Mouse (Mus musculus) adipose tissue, adult 10 weeks (tissue): ENCODE results near the gene Ydjc. TPM values are rescaled to one million over a fixed set of nuclear protein-coding genes. Genes with fewer than 3 reads are reported as not detected.

Source experiments
- polyA plus RNA-seq: library from polyadenylated mRNA; stranded (reverse); fragments of 350-450 nt; fragmentation: Illumina TruSeq; extraction: RNeasy Lipid Tissue Mini Kit (QIAGEN cat#74804); gene quantifications from one replicate; pipeline ENCODE4 v1.2.3, GENCODE M21; 2014; ENCODE audit warnings: low read depth, low replicate concordance

Ydjc gene
- polyA plus RNA-seq, result 3.0 TPM

DNA sequence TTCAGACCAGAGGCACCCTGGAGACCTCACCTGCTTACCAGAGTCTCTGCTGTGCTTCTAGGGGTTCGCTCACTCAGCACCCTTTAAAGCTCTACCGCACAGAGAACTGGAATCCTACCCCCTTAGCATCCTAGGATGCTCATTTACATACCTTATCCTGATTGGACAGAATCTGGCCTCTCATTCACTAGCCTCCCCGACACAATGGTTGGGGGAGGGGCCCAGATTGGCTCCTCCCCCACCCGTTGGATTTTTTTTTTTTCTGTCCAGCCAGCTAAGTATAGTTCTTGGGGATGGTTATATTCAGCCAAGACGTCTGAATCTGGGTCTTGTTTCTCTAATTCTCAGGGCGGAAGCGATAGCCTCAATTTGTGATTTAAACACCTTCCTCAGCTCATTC, at the start of gene Ydjc:
Gene Ydjc (plus strand): TSS at position 283 of the 400 bp plus-strand sequence.

DNA sequence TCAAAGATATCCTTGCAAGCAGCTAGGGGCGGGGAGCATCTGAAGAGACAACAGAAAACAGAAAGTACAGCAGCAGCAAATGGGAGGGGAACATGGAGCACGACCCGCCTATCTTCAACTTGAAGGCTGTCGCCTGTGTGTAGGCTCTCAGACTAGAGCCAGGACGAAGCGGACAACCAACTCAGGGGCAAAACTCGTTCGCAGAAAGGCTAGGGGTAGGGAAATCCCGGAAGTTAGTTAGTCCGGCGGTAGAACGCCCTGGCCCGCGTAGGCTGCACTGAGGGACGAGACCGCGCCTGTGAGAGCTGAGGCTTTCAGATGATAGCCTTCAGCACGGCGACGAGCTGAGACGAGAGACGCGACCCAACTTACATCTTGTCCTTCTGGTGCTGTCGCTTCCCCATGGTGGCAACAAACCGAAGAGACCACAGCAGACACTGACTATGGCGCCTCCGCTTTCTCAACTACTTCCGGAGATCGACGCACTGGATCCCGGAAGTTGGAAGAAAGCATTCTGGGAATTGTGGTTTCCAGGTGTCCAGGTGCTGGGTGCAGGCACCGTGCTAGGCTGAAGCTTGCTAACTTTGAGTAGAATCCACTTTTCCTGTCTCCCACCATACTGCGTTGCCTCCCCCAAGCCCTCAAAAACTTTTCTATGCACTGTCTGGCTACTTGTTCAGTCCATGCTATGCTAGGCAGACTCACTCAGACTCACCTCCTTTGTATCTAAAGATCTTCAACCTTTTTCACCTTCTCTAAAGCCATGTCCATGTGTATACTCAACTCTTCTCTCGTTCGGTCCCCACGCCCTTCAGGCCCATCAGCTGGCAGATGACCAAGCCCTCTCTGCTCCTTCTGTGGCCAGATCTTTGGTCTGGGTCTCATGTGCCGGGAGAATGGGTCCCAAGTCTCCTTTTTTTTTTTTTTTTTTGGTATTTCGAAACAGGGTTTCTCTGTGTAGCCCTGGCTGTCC, 33.4 kb upstream of the Ydjc start, which contains the start of gene Ppil2:
Gene Ppil2 (minus strand): TSS at position 487 of the 973 bp plus-strand sequence.

DNA sequence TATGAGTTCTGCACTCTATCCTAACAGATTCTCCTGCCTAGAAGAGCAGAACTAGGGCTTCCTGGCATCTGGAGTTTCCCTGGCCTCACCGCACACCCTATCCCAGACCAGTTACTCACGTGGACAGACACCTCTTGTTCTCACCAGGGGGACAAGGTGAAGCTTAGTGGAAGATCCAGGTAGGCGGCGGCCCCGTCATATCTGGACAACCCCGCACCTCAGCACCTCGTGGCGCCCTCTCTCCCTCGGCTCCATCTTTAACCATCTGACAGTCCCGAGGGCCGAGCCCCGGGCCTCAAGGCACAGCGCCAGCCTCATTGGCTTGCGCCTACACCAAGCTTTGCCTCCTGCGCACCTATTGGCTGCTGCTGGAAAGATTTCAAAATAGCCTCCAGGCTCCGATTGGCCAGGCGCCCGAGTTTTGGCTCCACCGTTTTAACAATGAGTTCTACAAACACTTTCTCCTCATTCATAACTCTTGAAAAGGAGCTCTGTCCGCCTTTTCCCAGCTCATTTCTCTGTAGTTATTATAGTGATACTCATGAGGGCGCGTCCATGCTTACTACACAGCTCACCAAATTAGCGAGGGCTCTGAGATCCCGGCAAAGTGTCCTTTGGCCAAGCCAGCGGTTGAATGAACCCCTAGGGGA, 19.4 kb upstream of the Ydjc start, which contains the start of gene 2610318N02Rik:
Gene 2610318N02Rik (minus strand): TSS at position 297 of the 650 bp plus-strand sequence.

DNA sequence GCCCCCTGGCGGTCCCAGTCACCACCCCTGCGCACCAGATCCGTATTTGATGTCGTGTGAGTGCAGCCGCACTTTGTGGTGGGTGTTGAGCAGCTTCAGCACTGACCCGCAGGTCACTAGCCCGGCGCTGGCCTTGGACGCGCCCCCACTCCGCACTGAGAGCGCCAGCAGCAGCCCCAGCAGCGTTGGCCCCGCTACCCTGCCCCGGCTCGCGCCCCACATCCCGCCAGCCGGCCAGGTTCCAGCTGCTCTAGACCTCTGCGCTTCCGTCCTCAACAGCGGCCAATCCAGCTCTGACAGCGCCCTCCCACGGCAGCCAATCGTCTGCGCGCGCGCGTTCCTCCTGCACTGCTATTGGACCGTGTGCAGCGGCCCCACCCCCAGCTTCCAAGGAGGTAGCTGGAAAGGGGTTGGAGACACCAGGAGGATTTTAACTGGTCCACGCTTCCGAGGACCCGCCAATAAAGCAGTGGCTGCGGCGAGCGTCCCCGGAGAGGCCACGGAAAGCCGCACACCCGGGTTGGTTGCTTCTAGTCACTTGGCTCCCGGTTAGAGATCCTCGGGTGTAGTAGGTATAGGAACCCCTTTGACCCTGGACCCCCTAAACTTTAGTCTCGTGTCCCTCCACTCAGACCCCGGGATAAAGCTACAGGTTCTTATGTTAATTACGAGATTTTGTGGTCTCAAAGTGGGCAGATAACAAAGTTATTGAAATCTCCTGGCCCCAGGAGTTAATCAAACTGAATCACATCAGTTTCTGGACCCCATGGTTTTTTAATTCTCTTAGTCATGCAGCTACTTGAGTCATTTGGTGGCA, 12.1 kb upstream of the Ydjc start, which contains the start of gene Sdf2l1:
Gene Sdf2l1 (minus strand): TSS at position 295 of the 817 bp plus-strand sequence.

DNA sequence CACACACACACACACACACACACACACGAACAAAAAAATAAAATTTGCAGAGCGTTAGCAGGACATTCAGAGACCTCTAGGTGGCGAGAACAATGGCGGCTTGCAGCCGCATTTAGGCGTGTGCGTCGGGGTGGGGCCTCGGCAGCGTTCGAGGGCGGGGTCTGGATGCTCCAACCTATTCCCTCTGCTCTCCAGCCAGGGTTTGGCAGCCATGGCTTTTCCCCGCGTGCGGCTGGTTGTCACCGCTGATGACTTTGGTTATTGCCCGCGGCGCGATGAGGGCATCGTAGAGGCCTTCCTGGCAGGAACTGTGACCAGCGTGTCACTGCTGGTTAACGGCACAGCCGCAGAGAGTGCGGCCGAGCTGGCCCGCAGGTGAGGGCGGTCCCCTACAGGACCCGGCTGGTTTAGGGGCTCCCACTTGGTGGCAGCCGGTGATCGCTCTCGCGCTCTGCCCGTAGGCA, 2.4 kb downstream of the Ydjc start, which contains the start of gene Ccdc116:
Gene Ccdc116 (minus strand): TSS at position 458 of the 464 bp plus-strand sequence.

DNA sequence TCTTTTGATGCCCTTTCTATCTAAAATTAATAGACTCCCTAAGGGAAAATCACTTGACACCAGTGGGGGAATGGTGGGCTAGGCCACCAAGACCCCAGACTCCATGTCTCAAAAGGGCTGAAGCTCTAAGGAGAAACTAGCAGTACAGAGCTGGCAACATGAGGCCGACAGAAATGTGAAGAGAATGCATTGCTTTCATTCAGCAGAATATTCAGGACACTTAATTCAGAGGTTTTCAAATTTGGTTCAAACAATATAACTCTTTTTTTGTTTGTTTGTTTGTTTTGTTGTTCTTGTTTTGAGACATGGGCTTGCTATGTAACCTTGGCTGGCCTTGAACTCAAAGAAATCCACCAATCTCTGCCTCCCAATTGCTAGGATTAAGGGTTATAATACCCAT, 58.1 kb downstream of the Ydjc start, which contains the start of gene Ube2l3:
Gene Ube2l3 (minus strand): TSS at position 101 of the 400 bp plus-strand sequence.

DNA sequence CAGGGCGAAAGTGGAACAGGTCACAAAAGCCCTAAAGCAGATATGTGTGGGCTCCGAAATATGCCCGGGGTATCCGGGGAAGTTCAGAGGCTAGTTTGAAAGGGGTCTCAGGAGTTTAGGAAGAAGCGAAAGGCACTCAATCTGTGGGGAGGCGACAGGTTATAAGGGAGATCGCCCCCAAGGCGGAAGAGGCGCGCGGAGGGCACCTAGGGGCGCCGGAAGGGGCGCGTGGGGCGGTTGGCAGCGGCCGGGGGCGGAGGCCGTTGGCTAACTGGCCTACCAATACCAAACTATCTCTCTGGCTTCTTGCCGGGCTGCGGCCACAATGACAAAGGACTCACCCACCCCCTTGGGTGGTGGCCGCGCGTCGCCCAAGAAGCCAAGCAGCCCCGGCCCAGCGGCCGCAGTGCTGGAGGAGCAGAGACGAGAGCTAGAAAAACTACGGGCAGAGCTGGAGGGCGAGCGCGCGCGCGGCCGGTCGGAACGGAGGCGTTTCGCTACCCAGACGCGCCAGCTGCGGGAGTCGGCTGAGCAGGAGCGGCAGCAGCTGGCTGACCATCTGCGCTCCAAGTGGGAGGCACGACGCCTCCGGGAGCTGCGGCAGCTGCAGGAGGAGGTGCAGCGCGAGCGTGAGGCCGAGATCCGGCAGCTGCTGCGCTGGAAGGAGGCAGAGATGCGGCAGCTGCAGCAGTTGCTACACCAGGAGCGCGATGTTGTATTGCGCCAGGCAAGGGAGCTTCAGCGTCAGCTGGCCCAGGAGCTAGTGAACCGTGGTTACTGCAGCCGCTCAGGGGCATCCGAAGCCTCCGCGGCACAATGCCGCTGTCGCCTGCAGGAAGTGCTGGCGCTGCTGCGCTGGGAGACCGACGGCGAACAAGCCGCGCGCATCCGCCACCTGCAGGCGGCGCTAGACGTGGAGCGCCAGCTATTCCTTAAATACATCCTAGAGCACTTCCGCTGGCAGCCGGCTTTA, 64.3 kb downstream of the Ydjc start, which contains the start of gene Rimbp3:
Gene Rimbp3 (plus strand): TSS at position 215 of the 973 bp plus-strand sequence.

Other genes starting within 250 kb of the Ydjc start
- 15.3 TPM for gene Ppm1f, start 248.2 kb upstream of the Ydjc start, polyA plus RNA-seq
- 101 TPM for gene Mapk1, start 161.2 kb upstream of the Ydjc start, polyA plus RNA-seq
- 9.1 TPM for gene Ypel1, start 74.9 kb upstream of the Ydjc start, polyA plus RNA-seq
- 61.7 TPM for gene Ppil2, start 33.4 kb upstream of the Ydjc start, polyA plus RNA-seq
- 33.2 TPM for gene 2610318N02Rik, start 19.5 kb upstream of the Ydjc start, polyA plus RNA-seq
- 116 TPM for gene Sdf2l1, start 12.2 kb upstream of the Ydjc start, polyA plus RNA-seq
- 3.8 TPM for gene Ccdc116, start 2.6 kb downstream of the Ydjc start, polyA plus RNA-seq
- 118 TPM for gene Ube2l3, start 58.0 kb downstream of the Ydjc start, polyA plus RNA-seq
- gene Rimbp3, start 64.0 kb downstream of the Ydjc start, polyA plus RNA-seq, result 4.1 TPM
- 2.4 TPM for gene Hic2, start 89.0 kb downstream of the Ydjc start, polyA plus RNA-seq
- gene Tmem191c, start 131.5 kb downstream of the Ydjc start, polyA plus RNA-seq, result 25.0 TPM
- not detected for gene Serpind1, start 186.8 kb downstream of the Ydjc start, polyA plus RNA-seq